Mouse (Mus musculus): ENCODE data around the gene Pdcd1lg2.
A peak's percentile ranks its signal among the peaks of the same experiment; 100 is the strongest.

The Pdcd1lg2 gene

DNA sequence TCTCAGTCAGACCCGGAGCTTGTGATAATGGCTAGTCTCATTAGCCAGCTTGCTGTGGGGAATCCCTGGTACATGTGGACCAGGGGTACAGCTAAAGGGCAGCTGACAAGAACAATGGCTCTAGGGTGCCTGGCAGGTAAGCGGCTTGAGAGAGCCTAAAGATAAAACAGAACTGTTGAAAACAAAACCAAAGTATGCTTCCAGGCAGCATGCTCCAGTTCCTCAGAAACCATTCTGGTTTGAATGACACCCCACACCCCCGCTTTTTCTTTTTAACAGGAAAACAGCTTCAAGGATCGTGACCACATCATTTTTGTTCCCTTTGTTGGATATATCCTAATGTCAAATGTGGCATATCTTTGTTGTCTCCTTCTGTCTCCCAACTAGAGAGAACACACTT, at the start of gene Pdcd1lg2:
Gene Pdcd1lg2 (plus strand): TSS at position 301 of the 400 bp plus-strand sequence.
- DNase-seq (ENCODE audit: extremely low read depth, insufficient read length, low spot score): no peak

DNA sequence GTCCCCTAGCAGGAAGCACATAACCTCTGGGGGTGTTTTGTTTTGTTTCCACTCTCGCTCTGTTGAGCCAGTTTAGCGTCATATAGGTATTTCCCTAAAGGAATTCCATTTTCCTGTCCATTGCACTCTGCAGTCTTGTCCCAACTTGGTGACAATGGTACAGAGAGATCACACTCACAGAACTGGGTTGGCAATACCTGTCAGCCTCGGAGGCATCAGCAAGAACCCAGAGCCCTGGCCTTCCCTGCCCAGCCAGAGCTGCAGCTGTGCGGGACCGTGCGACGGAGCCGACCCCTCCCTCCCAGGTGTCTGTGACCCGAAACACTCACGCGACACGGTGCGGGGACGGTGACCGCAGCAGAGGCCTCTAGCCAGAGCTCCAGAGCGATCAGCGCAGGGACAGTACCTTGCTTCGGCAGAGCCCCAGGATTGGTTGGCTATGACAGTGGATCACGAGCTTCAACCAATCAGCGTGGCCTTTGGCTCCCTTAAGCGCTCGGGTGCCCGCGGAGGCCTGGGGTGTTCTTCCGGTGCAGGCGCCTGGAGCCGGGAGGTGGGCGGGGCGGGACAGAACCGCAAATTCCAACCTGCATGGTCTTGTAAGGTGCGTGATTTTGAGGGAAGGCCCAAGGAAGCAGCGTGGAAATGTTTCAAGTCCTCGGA, 49.1 kb upstream of the Pdcd1lg2 start:
- DNase-seq (ENCODE audit: extremely low read depth, insufficient read length, low spot score): peak; percentile 92

DNA sequence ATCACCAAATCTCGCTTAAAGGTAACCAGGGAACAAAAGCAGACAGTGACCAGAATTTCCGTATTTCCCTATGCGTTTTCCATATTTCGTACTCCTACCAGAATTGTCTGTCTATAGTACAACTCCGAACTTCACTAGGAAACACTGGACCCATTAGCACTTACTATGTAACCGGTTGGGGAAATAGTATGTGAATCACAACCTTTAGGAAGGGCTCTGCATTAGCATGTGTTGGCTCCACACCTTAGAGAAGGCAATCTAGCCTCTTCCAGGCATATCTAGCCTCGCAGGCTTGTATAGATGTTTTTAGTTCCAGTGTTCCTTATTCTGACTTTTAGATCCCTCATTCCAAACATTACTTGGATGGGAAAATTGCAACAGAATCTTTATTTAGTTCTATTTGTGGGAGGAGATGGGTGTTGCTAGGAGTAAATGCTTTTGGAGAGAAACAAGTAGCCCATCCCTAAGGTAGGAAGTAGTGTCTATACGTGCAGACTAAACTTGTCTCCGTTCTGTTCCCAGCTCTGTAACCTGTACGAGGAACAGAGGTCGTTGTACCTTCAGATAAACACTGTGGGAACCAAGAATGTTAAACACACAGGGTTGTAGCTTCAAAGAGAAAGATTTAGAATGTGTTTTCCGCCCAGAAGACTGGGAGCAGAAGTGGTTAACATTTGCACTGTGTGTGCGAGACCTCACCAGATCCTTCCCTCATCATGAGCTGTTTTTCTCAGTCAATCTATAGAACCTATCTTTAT, 48.4 kb upstream of the Pdcd1lg2 start:
- no peak for DNase-seq (ENCODE audit: extremely low read depth, insufficient read length, low spot score)

DNA sequence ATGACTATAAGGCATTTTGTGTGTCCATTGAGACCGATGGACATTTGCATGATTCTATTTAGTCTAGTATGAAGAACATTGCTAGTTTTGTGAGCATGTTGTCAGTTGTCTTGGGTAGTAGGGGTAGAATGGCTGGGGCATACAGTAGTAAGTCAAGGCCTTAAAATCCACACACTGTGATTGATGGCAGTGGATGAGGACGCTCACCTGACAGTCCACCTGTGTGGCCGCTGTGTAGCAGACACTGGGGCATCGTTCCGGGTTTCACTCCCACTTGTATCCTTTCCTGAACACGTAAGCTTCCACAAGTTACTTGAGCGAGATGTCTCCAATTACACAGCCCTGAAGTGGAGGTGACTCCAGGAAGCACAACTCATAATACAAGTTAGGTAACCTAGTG, 47.2 kb upstream of the Pdcd1lg2 start:
- no peak for DNase-seq (ENCODE audit: extremely low read depth, insufficient read length, low spot score)

DNA sequence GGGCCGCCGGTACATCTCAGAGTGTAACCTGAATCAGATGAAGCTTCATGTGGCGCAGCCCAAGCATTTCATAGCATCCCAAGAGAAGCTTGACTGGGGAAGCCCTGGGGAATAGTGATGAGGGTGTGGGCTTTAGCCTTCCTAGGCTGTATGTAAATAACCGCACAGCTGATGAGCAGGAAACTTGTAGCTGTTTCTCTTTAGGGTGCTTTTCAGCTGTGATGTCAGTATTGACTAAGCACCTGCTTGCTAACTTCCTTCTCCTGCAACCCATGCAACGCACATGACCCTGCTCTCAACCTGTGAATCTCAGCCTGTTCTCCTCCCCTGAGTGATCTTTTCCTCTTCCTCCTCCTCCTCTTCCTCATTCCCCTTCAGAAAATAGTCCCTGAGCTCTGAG, 46.6 kb upstream of the Pdcd1lg2 start:
- no peak for DNase-seq (ENCODE audit: extremely low read depth, insufficient read length, low spot score)

GRCm38 (mm10) chr19:29365105-29365504, 45.6 kb upstream of the Pdcd1lg2 start:
- no peak for DNase-seq (ENCODE audit: extremely low read depth, insufficient read length, low spot score)

DNA sequence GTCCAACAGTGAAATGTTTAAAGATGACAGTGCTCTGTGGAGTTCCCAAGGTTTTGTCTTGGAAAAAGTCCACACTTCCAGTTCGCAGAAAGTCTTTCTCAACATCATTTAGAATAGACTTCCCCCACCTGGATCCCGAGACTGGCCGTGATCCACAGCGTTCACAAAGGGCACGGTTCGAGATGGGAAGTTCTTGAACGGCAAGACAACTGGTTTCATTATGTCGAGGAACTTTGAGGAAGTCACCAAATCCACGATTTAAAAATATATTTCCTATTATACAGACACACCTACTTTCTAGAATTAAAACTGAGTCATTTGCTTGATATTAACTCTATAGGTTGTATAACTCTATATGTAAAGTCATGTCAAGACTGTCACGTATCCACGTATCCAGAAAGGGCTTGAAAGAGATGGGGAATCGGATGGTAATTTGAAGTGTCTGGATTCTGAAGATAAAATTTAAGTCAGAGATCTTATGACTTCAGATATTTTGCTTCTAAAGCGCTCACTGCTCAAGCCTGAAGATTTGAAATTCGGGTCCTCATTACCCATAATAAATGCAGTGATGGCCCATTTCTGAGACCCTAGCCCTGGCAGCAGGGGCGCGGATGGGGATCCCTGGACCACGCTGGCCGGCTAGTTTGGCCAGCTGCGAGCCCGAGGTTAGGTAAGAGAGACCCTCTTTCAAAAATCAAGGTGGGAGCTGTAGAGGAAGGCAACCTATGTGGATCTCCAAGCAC, 44.3 kb upstream of the Pdcd1lg2 start:
- DNase-seq (ENCODE audit: extremely low read depth, insufficient read length, low spot score): no peak

GRCm38 (mm10) chr19:29366969-29367622, 43.6 kb upstream of the Pdcd1lg2 start, which contains the start of the genes Plgrkt and Cd274:
TSS of gene Plgrkt (minus strand) at chr19:29367390.
TSS of gene Cd274 (plus strand) at chr19:29367455.
- DNase-seq (ENCODE audit: extremely low read depth, insufficient read length, low spot score): peak; percentile 55

DNA sequence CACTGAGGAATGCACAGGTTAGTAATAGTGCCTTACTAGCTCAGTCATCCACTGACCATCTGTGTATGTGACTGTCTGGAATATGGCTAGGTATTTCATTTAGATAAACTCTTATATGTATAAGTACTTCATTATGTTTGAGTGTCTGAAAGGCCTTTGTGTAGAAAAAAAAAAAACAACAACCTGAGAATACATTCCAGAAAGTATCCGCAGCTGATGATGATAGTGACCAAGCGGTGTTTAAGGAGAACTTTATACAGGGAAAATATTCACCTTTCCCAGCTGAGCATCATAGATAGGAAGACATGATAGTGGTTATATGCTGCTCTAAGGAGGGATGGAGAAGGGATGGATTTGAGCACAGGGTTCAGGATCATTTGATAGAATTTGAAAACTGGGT, 42.7 kb upstream of the Pdcd1lg2 start:
- no peak for DNase-seq (ENCODE audit: extremely low read depth, insufficient read length, low spot score)

- DNase-seq (ENCODE audit: extremely low read depth, insufficient read length, low spot score): no peak
Observed at GRCm38 (mm10) chr19:29368671-29369309, 41.9 kb upstream of the Pdcd1lg2 start.

GRCm38 (mm10) chr19:29370112-29370511, 40.6 kb upstream of the Pdcd1lg2 start:
- DNase-seq (ENCODE audit: extremely low read depth, insufficient read length, low spot score): no peak

GRCm38 (mm10) chr19:29370545-29371283, 40.0 kb upstream of the Pdcd1lg2 start:
- no peak for DNase-seq (ENCODE audit: extremely low read depth, insufficient read length, low spot score)

- no peak for DNase-seq (ENCODE audit: extremely low read depth, insufficient read length, low spot score)
Observed at GRCm38 (mm10) chr19:29371284-29372081, 39.2 kb upstream of the Pdcd1lg2 start.

- no peak for DNase-seq (ENCODE audit: extremely low read depth, insufficient read length, low spot score)
Observed at GRCm38 (mm10) chr19:29372138-29372537, 38.6 kb upstream of the Pdcd1lg2 start.

DNA sequence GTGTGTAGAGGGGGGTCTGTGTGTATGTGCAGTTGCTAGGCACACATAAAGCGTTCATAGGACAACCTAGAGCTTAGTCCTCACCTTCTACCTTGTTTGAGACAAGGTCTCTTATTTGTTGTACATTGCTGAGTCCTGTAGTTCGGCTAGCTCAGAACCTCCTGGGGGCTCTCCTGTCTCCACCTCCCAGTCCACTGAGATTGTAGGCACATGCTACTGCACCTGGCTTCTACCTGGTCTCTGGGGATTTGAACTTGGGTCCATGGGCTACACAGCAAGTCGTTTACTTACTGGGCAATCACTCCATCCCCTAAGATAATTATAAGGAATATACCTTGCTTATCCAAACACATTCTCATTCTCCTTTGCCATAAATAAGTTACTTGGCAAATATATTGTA, 38.1 kb upstream of the Pdcd1lg2 start:
- DNase-seq (ENCODE audit: extremely low read depth, insufficient read length, low spot score): no peak

DNA sequence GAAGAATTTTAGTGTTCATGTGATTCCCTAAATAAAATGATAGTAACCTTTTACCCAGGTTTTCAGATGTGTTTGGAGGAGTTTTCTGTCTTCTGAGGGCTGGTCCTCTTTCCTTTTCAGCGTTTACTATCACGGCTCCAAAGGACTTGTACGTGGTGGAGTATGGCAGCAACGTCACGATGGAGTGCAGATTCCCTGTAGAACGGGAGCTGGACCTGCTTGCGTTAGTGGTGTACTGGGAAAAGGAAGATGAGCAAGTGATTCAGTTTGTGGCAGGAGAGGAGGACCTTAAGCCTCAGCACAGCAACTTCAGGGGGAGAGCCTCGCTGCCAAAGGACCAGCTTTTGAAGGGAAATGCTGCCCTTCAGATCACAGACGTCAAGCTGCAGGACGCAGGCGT, 37.3 kb upstream of the Pdcd1lg2 start:
- DNase-seq (ENCODE audit: extremely low read depth, insufficient read length, low spot score): no peak

- DNase-seq (ENCODE audit: extremely low read depth, insufficient read length, low spot score): no peak
Observed at GRCm38 (mm10) chr19:29374947-29375346, 35.8 kb upstream of the Pdcd1lg2 start.

DNA sequence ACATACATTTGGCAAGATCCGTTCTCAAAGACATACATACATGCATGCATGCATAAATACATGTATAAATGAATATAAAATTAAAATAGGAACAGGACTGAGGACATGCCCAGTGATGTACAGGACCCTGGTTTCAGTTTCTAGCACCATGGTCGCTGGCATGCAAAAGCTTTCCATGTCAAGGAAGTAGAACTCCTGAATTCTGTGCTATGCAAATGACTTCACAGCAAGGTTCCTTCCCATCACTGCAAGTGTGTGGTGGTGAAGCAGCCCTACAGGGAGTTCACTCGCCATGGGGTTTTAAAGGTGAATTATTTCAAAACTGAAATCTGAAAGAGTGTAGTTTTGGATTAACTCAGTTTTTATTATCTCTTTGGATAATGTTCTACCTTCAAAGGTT, 34.3 kb upstream of the Pdcd1lg2 start:
- DNase-seq (ENCODE audit: extremely low read depth, insufficient read length, low spot score): no peak

Data from 3134 (cell line).